Mouse (Mus musculus) spleen, embryonic (tissue): Measurements from ENCODE around the gene Trim30a.
"Not testable (repeated sequence)": the region's sequence is repeated elsewhere in the genome, so short reads cannot be mapped to it uniquely, and the experiment has no call there.

Experiments used
- CTCF ChIA-PET: fragments of 350-600 bp; sonication (Branson Sonifier 250); formaldehyde crosslinking; loops from one replicate; lab custom pipeline; 2022; lab: Charles Lee

The Trim30a gene

GRCm38 (mm10) chr7:104465065-104465744 lies at the start of gene Trim30a:
Gene Trim30a (minus strand): TSS chr7:104465193.
- CTCF ChIA-PET = interaction anchor here (0.6 to 0.7 kb wide), 2 partner anchors 102 to 671 kb away, joined by 3 to 4 read pairs; no protein-coding TSS in a partner anchor

GRCm38 (mm10) chr7:104507421-104508065 lies 42.5 kb upstream of the Trim30a start, which contains the start of gene Trim30d:
Gene Trim30d (minus strand): TSS chr7:104507849.
- CTCF ChIA-PET = not testable (repeated sequence)

- CTCF ChIA-PET = no interaction called here
Measured at GRCm38 (mm10) chr7:104501589-104502371, 36.8 kb upstream of the Trim30a start.

GRCm38 (mm10) chr7:104501186-104501585 lies 36.2 kb upstream of the Trim30a start:
- CTCF ChIA-PET = not testable (repeated sequence)

GRCm38 (mm10) chr7:104499464-104499863 lies 34.5 kb upstream of the Trim30a start:
- CTCF ChIA-PET = not testable (repeated sequence)

- CTCF ChIA-PET = no interaction called here
Measured at GRCm38 (mm10) chr7:104445961-104446645, 18.9 kb downstream of the Trim30a start.

- CTCF ChIA-PET = no interaction called here
Measured at GRCm38 (mm10) chr7:104404460-104404950, 60.5 kb downstream of the Trim30a start.

- CTCF ChIA-PET = no interaction called here
Measured at GRCm38 (mm10) chr7:104401140-104401539, 63.9 kb downstream of the Trim30a start.

GRCm38 (mm10) chr7:104400698-104401097 lies 64.3 kb downstream of the Trim30a start, which contains the start of gene Trim30c:
Gene Trim30c (minus strand): TSS chr7:104400837.
- CTCF ChIA-PET = no interaction called here

- CTCF ChIA-PET = no interaction called here
Measured at GRCm38 (mm10) chr7:104398492-104398891, 66.5 kb downstream of the Trim30a start.

- CTCF ChIA-PET = no interaction called here
Measured at GRCm38 (mm10) chr7:104369736-104370414, 95.1 kb downstream of the Trim30a start, which contains the start of gene Trim30b. Gene Trim30b (minus strand): TSS chr7:104369884.

GRCm38 (mm10) chr7:104366339-104366738 lies 98.7 kb downstream of the Trim30a start:
- CTCF ChIA-PET = no interaction called here
